ENCODE assay signal across 26 mouse cellular contexts in genomic region chr8:75060022-75060421, GRCm38 (mm10).
"Had no signal": no experiment of that assay in that cellular context is flagged by ENCODE, and none has a peak within 500 bp of the region (broad histone marks: within the 10 kb centered on the region; RNA-seq: fewer than 3 reads in every experiment).

No protein-coding gene starts in this region.

- DNase-seq: gastrocnemius, postnatal 14 days; gastrocnemius, postnatal 36 days; heart, adult 11 months; heart, adult 2 months; heart, postnatal 14 days; heart, postnatal 36 days; kidney, adult 11 months; kidney, adult 2 months; kidney, adult 9 months; kidney, postnatal 14 days; kidney, postnatal 36 days; layer of hippocampus, adult 9-11 months; layer of hippocampus, postnatal 36 days; left cerebral cortex, postnatal 4 days had no signal

- ATAC-seq: hindbrain, postnatal 0 days; intestine, embryonic 16.5 days; liver, embryonic 12.5 days had no signal

- H3K4me3 ChIP-seq: heart, adult 2 months; heart, embryonic 13.5 days; heart, embryonic 15.5 days; hindbrain, embryonic 13.5 days; hindbrain, embryonic 15.5 days; kidney, embryonic 15.5 days; limb, embryonic 13.5 days; limb, embryonic 15.5 days; liver, embryonic 12.5 days had no signal

- H3K27ac ChIP-seq: heart, adult 2 months; heart, embryonic 13.5 days; heart, embryonic 15.5 days; hindbrain, embryonic 13.5 days; hindbrain, embryonic 15.5 days; hindbrain, postnatal 0 days; kidney, embryonic 15.5 days; kidney, postnatal 0 days; limb, embryonic 13.5 days; limb, embryonic 15.5 days; liver, embryonic 12.5 days; liver, embryonic 14.5 days had no signal
